13 mouse cellular contexts compared by ENCODE assay signal in genomic region chr10:67894059-67894458, GRCm38 (mm10). TPM values are rescaled to one million over a fixed set of nuclear protein-coding genes. Genes with fewer than 3 reads are reported as not detected.
DNase-seq lines count a peak whose midpoint lies in the region; ATAC-seq and TF ChIP-seq lines count a peak whose summit lies in the region.
"Had no signal": no experiment of that assay in that cellular context is flagged by ENCODE, and none has a peak within 500 bp of the region (broad histone marks: within the 10 kb centered on the region; RNA-seq: fewer than 3 reads in every experiment).

No protein-coding gene starts in this region.

- H3K4me1 ChIP-seq in forebrain, embryonic 13.5 days, result peaks cover 11% of the 10 kb centered on the region
- 0 out of 2 replicates have a peak, but pooled peaks cover 4% of the 10 kb centered on the region for H3K4me1 ChIP-seq in forebrain, embryonic 10.5 days
- H3K4me1 ChIP-seq in midbrain, embryonic 13.5 days (replicated peaks), result peaks cover 8% of the 10 kb centered on the region; the same call in 1 of the 2 replicates
- H3K4me1 ChIP-seq in midbrain, embryonic 11.5 days (ENCODE audit: control insufficient read depth, insufficient read depth, low read length), result no peaks in the 10 kb centered on the region
- no peaks in the 10 kb centered on the region; the same call in 1 of the 2 replicates for H3K4me1 ChIP-seq in forebrain, postnatal 0 days (ENCODE audit: insufficient read depth)

- 67% methylated on average over 8 of the region's 8 CpGs for WGBS in forebrain, embryonic 13.5 days
- WGBS in forebrain, embryonic 10.5 days, result 72% methylated on average over 8 of the region's 8 CpGs
- WGBS in midbrain, embryonic 13.5 days, result 65% methylated on average over 8 of the region's 8 CpGs
- WGBS in midbrain, embryonic 11.5 days, result 74% methylated on average over 8 of the region's 8 CpGs
- 51% methylated on average over 8 of the region's 8 CpGs for WGBS in forebrain, postnatal 0 days

- TF ChIP-seq CTCF in forebrain, postnatal 0 days (IDR thresholded peaks at IDR 0.05; ENCODE audit: low read depth), result 0 out of 2 replicates have a peak, but pooled peaks have one; percentile 37
- TF ChIP-seq CTCF in gastrocnemius, adult 2 months (IDR thresholded peaks at IDR 0.05), result no peak

- no peaks in the 10 kb centered on the region for H3K27me3 ChIP-seq in forebrain, embryonic 13.5 days
- peaks cover 61% of the 10 kb centered on the region for H3K27me3 ChIP-seq in forebrain, embryonic 10.5 days (ENCODE audit: poor library complexity, severe bottlenecking)
- peaks cover 66% of the 10 kb centered on the region for H3K27me3 ChIP-seq in midbrain, embryonic 13.5 days
- peaks cover 61% of the 10 kb centered on the region for H3K27me3 ChIP-seq in midbrain, embryonic 11.5 days (ENCODE audit: control insufficient read depth, insufficient read depth, low read length)
- H3K27me3 ChIP-seq in forebrain, postnatal 0 days (ENCODE audit: insufficient read depth, low read length), result no peaks in the 10 kb centered on the region

- ATAC-seq in forebrain, embryonic 13.5 days, result 0 out of 2 replicates have a peak, but pooled peaks have one; percentile 24
- ATAC-seq in midbrain, embryonic 13.5 days, result peak; percentile 20; the same call in 1 of the 2 replicates
- ATAC-seq in midbrain, embryonic 11.5 days (ENCODE audit: low FRiP score), result no peak
- ATAC-seq in forebrain, postnatal 0 days, result peak; percentile 66
- ATAC-seq: lung, postnatal 0 days had no signal

- intact Hi-C loops in gastrocnemius, adult 2 months (cut with DNase I), result no loop called here

- H3K36me3 ChIP-seq in forebrain, embryonic 13.5 days (ENCODE audit: poor library complexity, severe bottlenecking), result no peaks in the 10 kb centered on the region
- 0 out of 2 replicates have a peak, but pooled peaks cover 5% of the 10 kb centered on the region for H3K36me3 ChIP-seq in forebrain, embryonic 10.5 days (replicated peaks)
- H3K36me3 ChIP-seq in midbrain, embryonic 13.5 days, result no peaks in the 10 kb centered on the region
- H3K36me3 ChIP-seq in midbrain, embryonic 11.5 days (ENCODE audit: control insufficient read depth, insufficient read depth, low read length), result no peaks in the 10 kb centered on the region
- H3K36me3 ChIP-seq in forebrain, postnatal 0 days (ENCODE audit: insufficient read depth), result peaks cover 5% of the 10 kb centered on the region; the same call in 1 of the 2 replicates

- H3K9me3 ChIP-seq in forebrain, embryonic 13.5 days (replicated peaks), result no peaks in the 10 kb centered on the region
- no peaks in the 10 kb centered on the region for H3K9me3 ChIP-seq in forebrain, embryonic 10.5 days
- no peaks in the 10 kb centered on the region for H3K9me3 ChIP-seq in midbrain, embryonic 13.5 days
- H3K9me3 ChIP-seq in midbrain, embryonic 11.5 days (ENCODE audit: control insufficient read depth, low read length), result peaks cover 4% of the 10 kb centered on the region; the same call in 1 of the 2 replicates
- no peaks in the 10 kb centered on the region for H3K9me3 ChIP-seq in forebrain, postnatal 0 days (ENCODE audit: low read length)

- no peak overlapping the region for H3K27ac ChIP-seq in forebrain, embryonic 13.5 days
- H3K27ac ChIP-seq in forebrain, embryonic 10.5 days, result no peak overlapping the region
- H3K27ac ChIP-seq in midbrain, embryonic 13.5 days, result no peak overlapping the region
- no peak overlapping the region for H3K27ac ChIP-seq in midbrain, embryonic 11.5 days (ENCODE audit: low read depth, low read length)
- 0 out of 2 replicates have a peak overlapping the region, but pooled peaks have one; percentile 45 for H3K27ac ChIP-seq in forebrain, postnatal 0 days (ENCODE audit: low read depth, low read length)
- no peak overlapping the region for H3K27ac ChIP-seq in gastrocnemius, adult 2 months

- H3K9ac ChIP-seq in forebrain, embryonic 13.5 days, result no peak overlapping the region
- H3K9ac ChIP-seq in midbrain, embryonic 13.5 days (replicated peaks), result no peak overlapping the region
- H3K9ac ChIP-seq in midbrain, embryonic 11.5 days (ENCODE audit: low read length), result no peak overlapping the region
- H3K9ac ChIP-seq in forebrain, postnatal 0 days, result no peak overlapping the region

- no peak for DNase-seq in forebrain, embryonic 10.5 days (ENCODE audit: extremely low spot score, low spot score)
- DNase-seq in midbrain, embryonic 11.5 days (ENCODE audit: low spot score, missing footprints), result no peak
- DNase-seq in cerebellum, adult 18-20 months, result peak; percentile 25 to 26
- DNase-seq in forebrain, postnatal 0 days, result no peak
- DNase-seq in gastrocnemius, adult 2 months, result no peak
- DNase-seq in yolk sac, embryonic 10.5 days (ENCODE audit: low spot score), result no peak
- DNase-seq: heart, postnatal 10 days; kidney, adult 11 months; kidney, postnatal 25 days had no signal

- no peak overlapping the region for H3K4me3 ChIP-seq in forebrain, embryonic 13.5 days
- H3K4me3 ChIP-seq in forebrain, embryonic 10.5 days, result no peak overlapping the region
- no peak overlapping the region for H3K4me3 ChIP-seq in midbrain, embryonic 13.5 days (replicated peaks)
- no peak overlapping the region for H3K4me3 ChIP-seq in midbrain, embryonic 11.5 days (ENCODE audit: low read depth, low read length)
- no peak overlapping the region for H3K4me3 ChIP-seq in forebrain, postnatal 0 days (ENCODE audit: low read depth, low read length)
- H3K4me3 ChIP-seq in gastrocnemius, adult 2 months, result no peak overlapping the region

- H3K4me2 ChIP-seq in forebrain, embryonic 13.5 days, result peak overlapping the region; percentile 11; the same call in 1 of the 2 replicates
- no peak overlapping the region for H3K4me2 ChIP-seq in midbrain, embryonic 13.5 days (replicated peaks)
- H3K4me2 ChIP-seq in midbrain, embryonic 11.5 days, result no peak overlapping the region
- no peak overlapping the region for H3K4me2 ChIP-seq in forebrain, postnatal 0 days (ENCODE audit: low read depth)

RNA-seq across cellular contexts. Expression of gene Zfp365, which starts 18.4 kb away (rescaled TPM):
- polyA plus RNA-seq in forebrain, embryonic 13.5 days (2015; fragmentation: Nextera tagmentation; extraction: Ambion mirVana), result 2.6 and 3.0 TPM in 2 replicates
- polyA plus RNA-seq in forebrain, embryonic 10.5 days (2016; fragmentation: Nextera tagmentation; extraction: Ambion mirVana), result 2.7 and 3.2 TPM in 2 replicates
- polyA plus RNA-seq in midbrain, embryonic 13.5 days (2015; fragmentation: Nextera tagmentation; extraction: Ambion mirVana), result 2.7 and 3.0 TPM in 2 replicates
- polyA plus RNA-seq in midbrain, embryonic 11.5 days (2014; fragmentation: Nextera tagmentation; extraction: Ambion mirVana), result 1.8 and 2.1 TPM in 2 replicates
- 21.8 and 24.9 TPM in 2 replicates for total RNA-seq in forebrain, postnatal 0 days (2014; rRNA removed)
- 3.6 and 8.4 TPM in 2 replicates for polyA plus RNA-seq in forebrain, postnatal 0 days (2015; fragmentation: Nextera tagmentation; extraction: Ambion mirVana)
- under 1 TPM; 0.15 to 0.36 TPM for total RNA-seq in gastrocnemius, adult 2 months (2021)
- total RNA-seq: liver, adult 2 months had no signal
- polyA plus RNA-seq: liver, adult 2 months had no signal

Comparison
In these comparisons a context has a peak if more than half of its experiments do, and no peak if none do; other contexts are left out.
1. DNase-seq: peak in cerebellum, adult 18-20 months (2 of 2); none in forebrain, embryonic 10.5 days (single experiment), midbrain, embryonic 11.5 days (single experiment), forebrain, postnatal 0 days (single experiment), gastrocnemius, adult 2 months (single experiment) and yolk sac, embryonic 10.5 days (single experiment).